In the genomic region with DNA sequence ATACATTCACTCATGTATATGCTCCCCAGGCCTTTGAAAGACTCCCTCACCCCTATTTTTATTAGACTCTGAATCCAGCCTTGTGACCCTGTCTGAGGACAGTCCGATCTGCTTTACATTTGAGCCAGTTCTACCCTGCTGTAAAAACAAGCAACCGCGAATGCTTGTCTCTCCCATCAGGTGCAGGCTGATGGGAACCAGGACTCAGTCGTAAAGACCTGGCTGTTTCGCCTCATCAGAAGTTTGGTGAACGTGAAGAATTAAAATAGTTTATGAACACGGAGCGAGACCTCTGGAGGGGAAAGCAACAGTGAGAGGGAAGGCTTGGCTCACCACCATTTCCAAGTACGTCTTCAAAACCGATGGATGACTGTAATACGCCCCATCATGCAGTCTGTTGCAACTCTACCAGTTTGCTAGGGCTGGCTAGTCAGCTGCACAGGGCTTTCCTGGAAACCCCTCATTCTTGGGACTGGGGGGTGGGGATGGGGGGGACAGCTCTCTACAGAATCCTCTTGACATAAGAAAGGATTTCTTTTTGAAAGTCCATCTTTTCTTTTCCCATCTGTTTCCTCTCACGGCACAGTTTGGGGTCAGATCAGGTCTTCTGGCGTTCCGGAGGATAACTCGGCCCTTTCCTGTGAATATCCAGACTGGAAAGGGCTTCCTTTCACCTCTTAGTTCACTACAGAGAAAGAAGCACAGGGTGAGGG, we compare ENCODE assay signal across 12 mouse cellular contexts.
DNase-seq lines count a peak whose midpoint lies in the region; ATAC-seq and TF ChIP-seq lines count a peak whose summit lies in the region.
"Had no signal": no experiment of that assay in that cellular context is flagged by ENCODE, and none has a peak within 500 bp of the region (broad histone marks: within the 10 kb centered on the region; RNA-seq: fewer than 3 reads in every experiment).

No protein-coding gene starts in this region.

- peaks cover 4% of the 10 kb centered on the region for H3K36me3 ChIP-seq in heart, adult 2 months (ENCODE audit: control insufficient read depth, insufficient read depth, low read length)
- no peaks in the 10 kb centered on the region for H3K36me3 ChIP-seq in neural tube, embryonic 15.5 days
- H3K36me3 ChIP-seq in heart, postnatal 0 days (replicated peaks; ENCODE audit: control insufficient read depth, insufficient read depth, low read length): no peaks in the 10 kb centered on the region
- H3K36me3 ChIP-seq: liver, embryonic 15.5 days had no signal

- no peak overlapping the region for H3K4me3 ChIP-seq in heart, adult 2 months
- no peak overlapping the region for H3K4me3 ChIP-seq in neural tube, embryonic 15.5 days (replicated peaks)
- no peak overlapping the region for H3K4me3 ChIP-seq in heart, postnatal 0 days (ENCODE audit: low read depth, low read length)
- H3K4me3 ChIP-seq: liver, embryonic 15.5 days had no signal

- no peak for ATAC-seq in neural tube, embryonic 15.5 days (ENCODE audit: low FRiP score)
- peak; percentile 62; the same call in 1 of the 2 replicates for ATAC-seq in heart, postnatal 0 days (ENCODE audit: insufficient read depth, low read depth)
- ATAC-seq: activated CD4-positive, CD25-positive, alpha-beta regulatory T cell, adult 4 months had no signal

- peak overlapping the region; percentile 64 for H3K27ac ChIP-seq in heart, adult 2 months
- H3K27ac ChIP-seq in neural tube, embryonic 15.5 days (replicated peaks): no peak overlapping the region
- H3K27ac ChIP-seq in heart, postnatal 0 days (ENCODE audit: low read depth): no peak overlapping the region
- H3K27ac ChIP-seq: liver, embryonic 15.5 days had no signal

- no peak overlapping the region for H3K4me2 ChIP-seq in neural tube, embryonic 15.5 days
- no peak overlapping the region for H3K4me2 ChIP-seq in heart, postnatal 0 days (ENCODE audit: low read depth, low read length)
- H3K4me2 ChIP-seq: liver, embryonic 15.5 days had no signal

- no peaks in the 10 kb centered on the region for H3K27me3 ChIP-seq in heart, adult 2 months (ENCODE audit: control insufficient read depth, insufficient read depth, low read length)
- H3K27me3 ChIP-seq in neural tube, embryonic 15.5 days (replicated peaks): no peaks in the 10 kb centered on the region
- H3K27me3 ChIP-seq in heart, postnatal 0 days (ENCODE audit: control insufficient read depth, insufficient read depth, low read length): no peaks in the 10 kb centered on the region
- H3K27me3 ChIP-seq: liver, embryonic 15.5 days had no signal

- no peak for TF ChIP-seq POLR2A in heart, adult 2 months (IDR thresholded peaks at IDR 0.05; ENCODE audit: insufficient read depth, low read depth, low read length)

- H3K4me1 ChIP-seq in heart, adult 2 months (ENCODE audit: control insufficient read depth, insufficient read depth, low read length): peaks cover 8% of the 10 kb centered on the region
- no peaks in the 10 kb centered on the region for H3K4me1 ChIP-seq in neural tube, embryonic 15.5 days
- no peaks in the 10 kb centered on the region for H3K4me1 ChIP-seq in heart, postnatal 0 days (ENCODE audit: control insufficient read depth, insufficient read depth)
- H3K4me1 ChIP-seq: liver, embryonic 15.5 days had no signal

- intact Hi-C loops in heart, adult 2 months (cut with DNase I): loop anchor here (5.0 kb wide), 1 partner anchor 55 kb away; no protein-coding TSS in a partner anchor

- DNase-seq in heart, adult 2 months: peak in 1 of 2 experiments; percentile 32
- DNase-seq in heart, postnatal 4 days: no peak
- DNase-seq in neural tube, embryonic 10.5 days (ENCODE audit: extremely low spot score, low spot score): peak; percentile 41
- peak; percentile 24 for DNase-seq in heart, postnatal 0 days (ENCODE audit: low spot score)
- DNase-seq in mesoderm, embryonic 11.5 days (ENCODE audit: low read depth, low spot score): peak; percentile 41
- no peak for DNase-seq in T-cell, adult 2 months (ENCODE audit: low spot score)
- no peak for DNase-seq in cerebellum, adult 11 months
- DNase-seq: cerebellum, adult 11-12 months; thymus, adult 18-20 months had no signal

- 42% methylated on average over 15 of the region's 15 CpGs for WGBS in heart, adult 2 months
- WGBS in neural tube, embryonic 15.5 days: 59% methylated on average over 15 of the region's 15 CpGs
- 40% methylated on average over 15 of the region's 15 CpGs for WGBS in heart, postnatal 0 days

- H3K9me3 ChIP-seq in neural tube, embryonic 15.5 days (replicated peaks): no peaks in the 10 kb centered on the region
- H3K9me3 ChIP-seq in heart, postnatal 0 days (replicated peaks; ENCODE audit: control insufficient read depth, low read length): no peaks in the 10 kb centered on the region
- H3K9me3 ChIP-seq: liver, embryonic 15.5 days had no signal

- no peak for TF ChIP-seq CTCF in heart, adult 2 months (IDR thresholded peaks at IDR 0.05)
- no peak for TF ChIP-seq CTCF in heart, postnatal 0 days (IDR thresholded peaks at IDR 0.05; ENCODE audit: low read depth)

- TF ChIP-seq EP300 in heart, adult 2 months (IDR thresholded peaks at IDR 0.05; ENCODE audit: insufficient read depth, low read depth, low read length): no peak
- no peak for TF ChIP-seq EP300 in heart, postnatal 0 days (IDR thresholded peaks at IDR 0.05; ENCODE audit: low read depth)

- H3K79me2 ChIP-seq in heart, adult 2 months (replicated peaks; ENCODE audit: control insufficient read depth, insufficient read depth, low read length): no peaks in the 10 kb centered on the region

- H3K9ac ChIP-seq in heart, adult 2 months (ENCODE audit: low read depth, low read length): no peak overlapping the region
- H3K9ac ChIP-seq in neural tube, embryonic 15.5 days (replicated peaks): no peak overlapping the region
- H3K9ac ChIP-seq in heart, postnatal 0 days (replicated peaks; ENCODE audit: low read depth, low read length): no peak overlapping the region
- H3K9ac ChIP-seq: liver, embryonic 15.5 days had no signal

Comparison
In these comparisons a context has a peak if more than half of its experiments do, and no peak if none do; other contexts are left out.
1. DNase-seq: peak in neural tube, embryonic 10.5 days (single experiment), heart, postnatal 0 days (single experiment) and mesoderm, embryonic 11.5 days (single experiment); none in heart, postnatal 4 days (single experiment), T-cell, adult 2 months (single experiment) and cerebellum, adult 11 months (single experiment).